Mouse (Mus musculus) hematopoietic multipotent progenitor cell, adult 10-12 weeks (in vitro differentiated cells): Measurements from ENCODE around the gene Mgat2. TPM values are rescaled to one million over a fixed set of nuclear protein-coding genes. Genes with fewer than 3 reads are reported as not detected.

Experiments
- polyA plus RNA-seq: library from polyadenylated mRNA; stranded (reverse); fragments of >175 nt; gene quantifications from 2 replicates; pipeline ENCODE4 v1.2.3, GENCODE M21; 2012; ENCODE audit warnings: low replicate concordance

Mgat2 gene
- polyA plus RNA-seq, result 29.1 and 38.3 TPM in 2 replicates

DNA sequence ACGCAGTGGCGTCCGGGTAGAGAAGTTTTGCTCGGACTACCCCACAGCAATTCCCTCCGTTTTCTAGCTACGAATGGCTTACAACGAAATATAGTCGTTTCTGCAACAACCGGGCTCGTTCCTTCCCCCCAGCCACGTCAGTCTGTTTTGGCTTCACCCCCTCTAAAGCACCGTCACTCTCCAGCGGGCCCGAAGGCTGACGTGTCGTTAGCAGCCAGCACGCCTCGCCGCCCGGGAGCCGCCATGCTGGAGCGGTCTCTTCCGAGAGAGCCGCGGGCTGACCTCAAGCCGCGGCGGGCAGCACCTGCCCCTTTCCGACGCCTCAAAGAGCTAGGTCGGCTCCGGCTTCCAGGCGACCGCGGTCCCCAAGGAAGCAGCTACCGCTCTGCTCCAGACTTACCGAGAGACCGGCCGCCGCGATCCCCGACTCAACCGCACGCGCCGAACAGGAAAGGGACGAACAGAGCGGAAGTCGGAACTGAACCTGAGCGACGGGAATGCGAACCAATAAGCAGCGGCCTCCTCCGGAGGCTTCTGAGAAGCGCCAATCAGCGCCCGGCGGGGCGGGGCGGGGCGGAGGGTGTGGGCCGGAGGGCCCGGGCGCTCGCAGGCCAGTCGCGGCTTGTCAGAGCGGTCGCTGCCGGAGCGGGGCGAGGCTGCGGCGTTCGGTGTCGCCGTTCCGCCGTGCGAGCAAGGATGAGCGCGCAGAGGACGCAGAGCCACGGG lies at the start of gene Mgat2, which contains the start of gene Rpl36al:
Gene Mgat2 (plus strand): TSS at position 575 of the 726 bp plus-strand sequence.
Gene Rpl36al (minus strand): TSS at position 501 of the 726 bp plus-strand sequence.

DNA sequence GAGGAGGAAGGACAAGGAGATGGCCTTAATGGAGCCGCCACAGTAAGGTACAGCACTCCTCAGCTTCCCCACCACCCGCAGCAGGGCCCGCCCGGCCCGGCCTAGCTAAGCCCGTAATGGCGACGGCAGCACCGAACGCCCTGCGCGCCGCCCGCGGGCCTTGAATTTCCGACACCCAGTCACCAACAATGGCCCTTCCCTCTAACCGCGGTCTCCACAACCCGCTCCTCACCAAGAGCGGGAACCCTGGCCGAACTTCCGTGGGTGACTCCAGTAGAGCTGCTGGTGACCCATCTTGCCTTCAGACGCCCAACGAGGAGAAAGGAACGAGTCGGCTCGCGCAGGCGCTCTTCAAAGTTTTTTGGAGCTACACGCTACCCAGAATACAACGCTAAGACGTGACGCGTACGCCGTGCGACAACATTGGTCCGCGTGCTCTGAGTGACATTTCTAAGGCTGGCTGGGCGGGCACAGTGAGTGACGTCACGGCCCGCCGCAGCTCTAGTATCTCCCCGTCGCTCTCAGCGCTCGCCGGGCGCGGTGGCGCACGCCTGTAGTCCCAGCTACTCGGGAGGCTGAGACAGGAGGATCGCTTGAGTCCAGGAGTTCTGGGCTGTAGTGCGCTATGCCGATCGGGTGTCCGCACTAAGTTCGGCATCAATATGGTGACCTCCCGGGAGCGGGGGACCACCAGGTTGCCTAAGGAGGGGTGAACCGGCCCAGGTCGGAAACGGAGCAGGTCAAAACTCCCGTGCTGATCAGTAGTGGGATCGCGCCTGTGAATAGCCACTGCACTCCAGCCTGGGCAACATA lies 25.0 kb upstream of the Mgat2 start, which contains the start of gene Rps29:
Gene Rps29 (minus strand): TSS at position 422 of the 813 bp plus-strand sequence.

GRCm38 (mm10) chr12:69168461-69169106 lies 15.4 kb upstream of the Mgat2 start, which contains the start of gene Lrr1:
Gene Lrr1 (plus strand): TSS chr12:69168814.

DNA sequence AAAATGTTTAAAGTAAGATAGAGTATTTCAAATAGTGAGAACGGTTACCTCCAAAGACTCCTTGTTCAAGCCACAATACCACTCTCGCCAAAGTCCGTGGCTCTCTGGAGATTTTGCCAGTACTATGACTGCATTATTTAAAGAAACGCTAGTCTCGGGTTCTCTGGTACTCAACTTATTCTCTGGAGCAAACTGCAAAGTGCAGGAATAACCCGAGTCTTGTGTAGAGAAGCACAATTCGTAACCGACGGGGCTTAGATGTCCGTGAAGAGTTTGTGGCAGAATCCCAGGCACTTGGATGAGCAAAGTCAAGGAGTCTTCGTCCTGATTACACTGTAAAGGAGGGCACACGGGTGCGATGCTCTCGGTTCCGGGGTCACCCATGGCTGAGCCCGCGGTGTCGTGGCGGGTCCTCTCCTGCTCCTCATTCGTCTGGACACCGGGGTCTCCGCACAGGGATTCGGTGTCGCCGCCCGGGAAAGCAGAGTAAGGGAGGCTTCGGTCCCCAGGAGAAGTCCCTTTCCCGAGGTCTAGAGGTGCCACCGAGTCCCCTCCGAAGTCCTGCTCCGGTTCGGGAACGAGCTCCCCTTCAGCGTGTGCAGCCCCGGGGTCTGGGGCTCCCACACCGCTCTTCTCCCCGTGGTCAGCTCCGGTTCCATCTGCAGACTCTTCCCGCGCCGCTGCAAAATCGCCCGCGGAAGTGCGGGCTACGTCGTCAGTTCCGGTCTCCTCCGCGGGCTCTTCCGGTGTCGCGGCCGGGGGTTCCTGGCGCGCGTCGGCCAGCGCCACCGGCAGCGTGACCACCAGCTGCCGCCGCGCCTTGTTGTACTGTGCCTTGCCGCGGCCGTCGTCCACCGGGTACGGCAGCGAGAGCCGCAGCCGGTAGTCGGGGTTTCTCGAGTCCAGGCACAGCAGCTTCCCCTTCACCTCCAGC lies 12.8 kb downstream of the Mgat2 start, which contains the start of gene Gm49383:
Gene Gm49383 (minus strand): TSS at position 661 of the 934 bp plus-strand sequence.

GRCm38 (mm10) chr12:69198164-69198535 lies 14.2 kb downstream of the Mgat2 start, which contains the start of gene Dnaaf2:
Gene Dnaaf2 (minus strand): TSS chr12:69198429.

DNA sequence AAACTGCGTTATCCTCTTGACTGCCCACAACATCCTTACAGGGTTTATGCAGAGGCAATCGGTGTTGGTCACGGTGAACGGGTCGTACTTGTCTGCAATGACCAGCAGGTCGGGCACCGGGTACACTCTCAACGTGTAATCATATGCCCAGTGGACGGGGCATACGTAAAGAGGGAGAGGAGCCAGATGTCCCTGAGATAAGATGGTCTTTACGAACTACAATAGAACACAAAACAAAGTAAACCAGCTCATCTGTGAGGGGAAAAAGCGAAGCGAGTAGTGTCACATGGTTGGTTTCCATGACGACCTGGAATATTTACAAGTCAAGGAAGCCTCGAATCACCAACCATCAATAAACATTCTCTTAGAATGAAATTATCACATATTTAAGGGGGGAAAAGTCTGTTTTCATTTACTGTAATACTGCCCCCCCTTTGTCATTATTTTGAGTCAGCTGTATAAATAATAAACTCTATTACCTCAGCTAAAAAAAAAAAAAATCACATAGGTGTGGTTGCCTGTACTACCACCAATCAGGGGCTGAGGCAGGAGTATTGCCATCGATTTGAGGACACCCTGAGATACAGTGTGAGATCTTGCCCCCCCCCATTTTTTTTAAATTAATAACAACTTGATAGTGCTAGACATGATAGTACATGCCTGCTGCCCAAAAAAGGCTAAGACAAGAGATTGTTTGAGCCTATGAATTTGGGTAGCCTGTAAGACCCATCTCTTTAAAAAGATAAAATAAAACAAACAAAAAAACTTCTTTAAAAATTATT lies 20.3 kb downstream of the Mgat2 start, which contains the start of gene Gm49384:
Gene Gm49384 (minus strand): TSS at position 216 of the 782 bp plus-strand sequence.

DNA sequence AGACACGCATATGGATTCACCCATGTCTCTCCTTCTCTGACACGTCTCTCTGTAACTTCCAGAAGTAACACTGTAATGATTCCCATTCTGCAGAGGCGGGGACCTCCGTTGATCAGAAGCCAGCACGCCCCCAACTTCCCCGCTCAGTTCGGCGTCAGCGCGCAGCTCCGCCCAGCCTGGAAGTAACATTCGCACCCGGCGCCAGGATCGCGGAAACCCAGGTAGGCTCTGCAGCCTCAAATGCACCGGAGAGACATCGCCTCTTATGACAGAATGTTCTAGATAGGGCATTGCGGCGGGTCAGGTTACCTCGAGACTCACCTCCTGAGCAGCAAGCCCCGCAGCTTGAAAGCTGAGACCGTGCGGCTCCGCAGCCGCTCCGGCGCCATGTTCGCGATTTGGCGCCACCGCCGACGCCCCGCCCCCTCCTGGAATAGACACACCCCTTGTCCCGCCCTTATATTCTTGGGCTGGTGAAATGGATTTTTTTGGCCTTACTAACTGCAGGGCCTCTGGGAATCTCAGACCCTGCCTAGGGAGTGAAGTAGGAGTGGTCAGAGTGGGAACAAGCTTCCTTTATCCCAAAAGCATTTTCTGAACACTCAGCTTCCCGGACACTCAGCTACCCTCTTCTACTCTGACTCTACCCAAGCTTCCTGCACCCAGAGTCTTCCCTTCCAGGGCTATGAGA lies 44.0 kb downstream of the Mgat2 start, which contains the start of gene Pole2:
Gene Pole2 (minus strand): TSS at position 420 of the 691 bp plus-strand sequence.

Other genes starting within 250 kb of the Mgat2 start
- 204 and 4,522 TPM in 2 replicates for gene Rps29, start 25.0 kb upstream of the Mgat2 start, polyA plus RNA-seq
- 1.3 and 7.1 TPM in 2 replicates for gene Lrr1, start 15.3 kb upstream of the Mgat2 start, polyA plus RNA-seq
- 19.3 and 55.5 TPM in 2 replicates for gene Rpl36al, start 74 bp upstream of the Mgat2 start, polyA plus RNA-seq
- gene Gm49383, start 12.9 kb downstream of the Mgat2 start, polyA plus RNA-seq, result 16.6 and 35.3 TPM in 2 replicates
- 1.5 and 2.4 TPM in 2 replicates for gene Dnaaf2, start 14.3 kb downstream of the Mgat2 start, polyA plus RNA-seq
- gene Gm49384, start 20.1 kb downstream of the Mgat2 start, polyA plus RNA-seq, result not detected in 2 replicates
- gene Pole2, start 44.0 kb downstream of the Mgat2 start, polyA plus RNA-seq, result 4.4 and 5.0 TPM in 2 replicates
- gene Klhdc1, start 57.0 kb downstream of the Mgat2 start, polyA plus RNA-seq, result 24.1 and 25.2 TPM in 2 replicates
- gene Klhdc2, start 112.5 kb downstream of the Mgat2 start, polyA plus RNA-seq, result 11.3 and 19.7 TPM in 2 replicates
- 1.7 and 6.2 TPM in 2 replicates for gene Nemf, start 173.0 kb downstream of the Mgat2 start, polyA plus RNA-seq
- gene Arf6, start 188.0 kb downstream of the Mgat2 start, polyA plus RNA-seq, result 298 and 367 TPM in 2 replicates
- 5.9 and 11.9 TPM in 2 replicates for gene Gm9887, start 188.3 kb downstream of the Mgat2 start, polyA plus RNA-seq